Mouse (Mus musculus) adipocyte (in vitro differentiated cells): ENCODE data around the gene Pou1f1.

Experiments used
- DNase-seq: peaks from one replicate; pipeline ENCODE4 v3.0.0-alpha.2; 2016; ENCODE audit warnings: low spot score

Gene Pou1f1

DNA sequence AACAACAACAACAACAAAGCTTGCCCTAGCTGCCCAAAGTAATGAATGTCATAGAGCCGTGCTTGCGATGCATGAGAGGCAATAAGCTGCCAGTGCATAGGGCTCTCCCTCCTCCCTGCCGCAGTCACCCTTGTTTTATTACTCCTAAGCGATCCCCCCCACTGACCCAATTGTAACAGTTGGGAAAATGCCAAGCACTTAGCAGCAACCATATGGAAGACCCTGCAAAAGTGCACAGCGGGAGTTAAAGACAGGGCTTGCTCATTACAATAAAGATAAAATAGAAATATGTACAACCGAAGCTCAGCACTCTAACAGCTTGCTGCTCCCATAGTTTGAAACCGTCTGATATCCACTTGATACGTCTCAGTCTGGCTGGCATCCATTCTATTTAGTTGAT lies 44.0 kb downstream of the Pou1f1 start:
- DNase-seq: no peak

DNA sequence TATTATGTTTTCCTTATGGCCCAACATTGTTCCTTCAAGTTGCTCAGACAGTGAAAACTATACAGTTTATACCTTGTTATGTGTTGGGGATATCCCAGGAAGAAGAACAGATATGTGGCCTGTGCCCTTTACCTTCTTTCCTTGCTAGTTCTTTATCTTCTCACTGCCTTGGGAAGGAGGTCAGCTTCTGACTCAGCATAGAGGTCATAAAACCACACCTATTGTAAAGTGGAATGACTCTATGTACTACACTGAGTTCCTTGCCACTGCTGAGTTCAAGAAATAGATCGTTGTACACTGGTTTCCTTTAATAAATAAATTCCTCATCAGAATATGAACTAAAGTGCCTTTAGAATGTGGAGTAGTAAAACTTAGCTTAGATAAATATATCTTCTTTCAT lies 44.6 kb downstream of the Pou1f1 start:
- DNase-seq: no peak

DNA sequence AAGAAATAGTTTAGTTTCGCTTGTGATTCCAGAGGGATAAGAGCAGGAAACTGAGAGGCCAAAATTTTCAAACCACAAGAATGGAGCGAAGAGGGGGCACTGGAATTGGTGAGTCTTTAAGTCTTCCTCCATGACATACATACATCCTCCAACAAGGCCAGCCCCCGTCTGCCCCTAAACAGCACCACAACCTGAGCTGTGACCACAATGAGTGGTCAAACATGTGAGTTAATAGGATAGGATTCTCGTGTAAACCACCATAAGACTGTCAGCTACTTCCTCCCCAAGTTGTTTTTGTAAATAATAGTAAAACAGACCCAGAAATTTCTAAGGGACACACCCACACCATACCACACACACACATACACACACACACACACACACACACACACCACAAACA lies 48.5 kb downstream of the Pou1f1 start:
- no peak for DNase-seq

DNA sequence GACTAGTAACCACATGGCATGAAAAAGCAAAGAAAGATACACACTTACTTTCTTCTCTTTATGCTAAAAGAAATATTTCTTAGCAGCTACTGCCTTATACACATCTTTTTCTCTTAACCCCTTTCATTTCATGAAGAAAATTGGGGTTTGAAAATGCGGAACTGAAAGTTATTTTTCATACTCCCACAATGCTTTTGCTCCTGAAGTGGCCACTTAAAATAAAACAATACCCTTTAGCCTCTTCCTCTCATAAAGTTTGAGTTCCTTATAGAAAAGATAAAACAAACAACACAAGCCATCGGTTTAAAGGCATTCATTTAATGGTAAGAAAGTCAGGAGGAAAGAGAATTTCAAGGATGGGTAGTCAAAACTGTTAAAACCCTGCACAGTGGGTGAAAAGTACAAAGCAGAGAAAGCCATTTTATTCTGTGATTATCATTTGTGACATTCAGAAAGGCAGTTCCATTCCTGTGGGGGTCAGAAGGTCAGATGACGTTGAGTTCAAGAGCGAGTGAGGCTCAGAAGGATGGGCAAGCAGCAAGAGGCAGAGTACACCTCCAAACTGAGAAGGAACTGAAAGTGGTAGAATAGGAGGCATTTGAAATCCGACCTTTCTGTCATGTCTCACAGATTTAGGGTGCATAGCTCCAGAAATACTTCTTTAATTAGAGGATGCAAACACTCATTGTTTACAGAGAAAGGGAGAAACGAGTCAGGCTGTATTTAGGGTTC lies 57.2 kb downstream of the Pou1f1 start:
- no peak for DNase-seq
